Mouse (Mus musculus) forebrain, embryonic 16.5 days (tissue): ENCODE measurements at regions not wholly inside any gene's neighbourhood (a gene's known extent, or its start where the extent isn't known, plus 50 kb on each side); places are given as distances from the start of the nearest gene placed in this dataset.

Source experiments
- ATAC-seq: fragments of 200-750 bp; cut with Nextera tagmentation; 2 replicates; pipeline ENCODE4 v1.8.0; 2017; ENCODE audit warnings: mild to moderate bottlenecking, moderate library complexity
- H3K27ac ChIP-seq: fragments of 300-500 bp; sonication (generic); 2 replicates; pipeline ENCODE4 v1.5.1; 2014; ENCODE audit warnings: low read length, control low read depth
- H3K27me3 ChIP-seq: fragments of 300-500 bp; sonication (generic); replicated peaks from 2 replicates; pipeline ENCODE4 v1.6.1; 2014; ENCODE audit warnings: low read length; ENCODE audit not compliant: control insufficient read depth, insufficient read depth
- H3K36me3 ChIP-seq: fragments of 300-500 bp; sonication (generic); 2 replicates; pipeline ENCODE4 v1.6.1; 2014; ENCODE audit not compliant: control insufficient read depth, insufficient read depth
- H3K4me1 ChIP-seq: fragments of 300-500 bp; sonication (generic); replicated peaks from 2 replicates; pipeline ENCODE4 v1.6.1; 2014; ENCODE audit warnings: low read length; ENCODE audit not compliant: control insufficient read depth, insufficient read depth
- H3K4me2 ChIP-seq: fragments of 300-500 bp; sonication (generic); 2 replicates; pipeline ENCODE4 v1.6.1; 2014; ENCODE audit warnings: mild to moderate bottlenecking, low read length, control low read depth
- H3K4me3 ChIP-seq: fragments of 300-500 bp; sonication (generic); replicated peaks from 2 replicates; pipeline ENCODE4 v1.5.1; 2014; ENCODE audit warnings: mild to moderate bottlenecking, low read length, control low read depth
- H3K9ac ChIP-seq: fragments of 300-500 bp; sonication (generic); replicated peaks from 2 replicates; pipeline ENCODE4 v1.6.1; 2014; ENCODE audit warnings: low read depth, low read length, control low read depth
- H3K9me3 ChIP-seq: fragments of 300-500 bp; sonication (generic); 2 replicates; pipeline ENCODE4 v1.6.1; 2016; ENCODE audit warnings: low read length; ENCODE audit not compliant: control insufficient read depth
- WGBS: fragments of 180-500 bp; shearing (Covaris S2); extraction: QIAGEN DNeasy Blood & Tissue Kit; methylation state at CpG from one replicate; pipeline ENCODE4 v1.1.7; 2014; 5-methylcytosine and 5-hydroxymethylcytosine counted together

DNA sequence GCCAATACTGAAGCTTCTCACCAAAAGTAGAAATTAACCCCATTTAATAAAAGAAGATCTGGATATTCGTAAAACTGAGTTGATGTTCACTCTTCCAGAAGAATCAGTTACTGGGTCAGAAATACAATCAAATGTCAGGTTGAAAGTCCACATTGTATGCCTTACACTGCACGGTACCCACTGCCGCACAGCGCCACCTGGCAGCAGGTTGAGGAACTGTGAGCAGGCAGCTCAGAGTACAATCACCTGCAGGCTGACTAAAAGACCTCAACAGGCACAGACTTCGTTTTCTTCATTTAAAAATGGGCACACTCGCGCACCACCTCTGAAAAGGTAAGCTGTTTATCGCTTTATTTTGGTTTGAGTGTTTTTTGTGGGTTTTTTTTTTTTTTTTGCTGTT lies 341.8 kb upstream of the Mms22l start:
- Histone ChIP-seq H3K27ac (no peak overlapping the region), H3K4me1 (peaks cover 6% of the 10 kb centered on the region), H3K9ac (no peak overlapping the region), H3K4me3 (no peak overlapping the region), H3K27me3 (no peaks in the 10 kb centered on the region), H3K36me3 (no peaks in the 10 kb centered on the region), H3K4me2 (no peak overlapping the region), H3K9me3 (no peaks in the 10 kb centered on the region)
- 15% methylated on average over 8 of the region's 8 CpGs for WGBS
- ATAC-seq = peak; percentile 91

- Histone ChIP-seq H3K27me3 (no peaks in the 10 kb centered on the region), H3K4me2 (no peak overlapping the region), H3K9me3 (no peaks in the 10 kb centered on the region), H3K36me3 (no peaks in the 10 kb centered on the region), H3K4me1 (no peaks in the 10 kb centered on the region), H3K27ac (no peak overlapping the region), H3K4me3 (no peak overlapping the region), H3K9ac (no peak overlapping the region)
- peak; percentile 54 for ATAC-seq
- WGBS = 12% methylated on average over 2 of the region's 2 CpGs
Measured at GRCm38 (mm10) chr4:24173750-24174149, 322.5 kb upstream of the Mms22l start.

GRCm38 (mm10) chr4:24213262-24214036 lies 282.8 kb upstream of the Mms22l start:
- peak overlapping the region; percentile 84 for H3K27ac ChIP-seq
- no peaks in the 10 kb centered on the region for H3K9me3 ChIP-seq
- H3K36me3 ChIP-seq = no peaks in the 10 kb centered on the region
- H3K4me3 ChIP-seq = no peak overlapping the region
- H3K4me1 ChIP-seq = peaks cover 17% of the 10 kb centered on the region
- ATAC-seq = peak; percentile 88
- H3K9ac ChIP-seq = peak overlapping the region; percentile 19; the same call in 1 of the 2 replicates
- H3K27me3 ChIP-seq = no peaks in the 10 kb centered on the region
- peak overlapping the region; percentile 10; the same call in 1 of the 2 replicates for H3K4me2 ChIP-seq
- WGBS = 11% methylated on average over 10 of the region's 10 CpGs

DNA sequence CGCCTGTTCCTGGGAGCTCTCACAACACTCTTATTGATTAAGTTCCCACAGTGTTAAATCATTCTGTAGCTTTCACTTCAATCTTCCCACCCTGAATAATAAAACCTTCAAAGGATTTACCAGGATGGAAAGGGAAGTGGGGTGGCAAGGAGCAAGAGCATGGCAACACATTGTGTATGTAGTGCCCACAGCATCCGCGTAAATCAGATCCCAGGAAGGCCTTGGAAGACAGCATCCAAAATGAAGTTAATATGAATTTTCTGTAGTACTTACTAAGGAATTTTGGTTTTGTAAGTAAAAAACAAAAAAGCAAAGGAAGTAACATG lies 282.3 kb upstream of the Mms22l start:
- peak; percentile 84; the same call in 1 of the 2 replicates for ATAC-seq
- Histone ChIP-seq H3K9me3 (no peaks in the 10 kb centered on the region), H3K27me3 (no peaks in the 10 kb centered on the region), H3K9ac (no peak overlapping the region), H3K4me2 (no peak overlapping the region), H3K36me3 (no peaks in the 10 kb centered on the region), H3K27ac (peak overlapping the region; percentile 84), H3K4me1 (peaks cover 18% of the 10 kb centered on the region), H3K4me3 (no peak overlapping the region)
- 8% methylated on average over 3 of the region's 3 CpGs for whole genome bisulfite sequencing

GRCm38 (mm10) chr4:24218383-24218934 lies 277.8 kb upstream of the Mms22l start:
- Histone ChIP-seq H3K27ac (peak overlapping the region; percentile 58), H3K9ac (0 out of 2 replicates have a peak overlapping the region, but pooled peaks have one; percentile 1), H3K9me3 (no peaks in the 10 kb centered on the region), H3K36me3 (no peaks in the 10 kb centered on the region), H3K27me3 (no peaks in the 10 kb centered on the region), H3K4me2 (no peak overlapping the region; the same call in 1 of the 2 replicates), H3K4me3 (no peak overlapping the region), H3K4me1 (peaks cover 24% of the 10 kb centered on the region)
- no peak for ATAC-seq
- 5% methylated on average over 6 of the region's 6 CpGs for WGBS

- no peak overlapping the region; the same call in 1 of the 2 replicates for H3K4me2 ChIP-seq
- H3K36me3 ChIP-seq = no peaks in the 10 kb centered on the region
- peaks cover 18% of the 10 kb centered on the region for H3K4me1 ChIP-seq
- H3K27me3 ChIP-seq = no peaks in the 10 kb centered on the region
- peak; percentile 82 for ATAC-seq
- H3K27ac ChIP-seq = peak overlapping the region; percentile 85
- no peak overlapping the region for H3K4me3 ChIP-seq
- no peaks in the 10 kb centered on the region for H3K9me3 ChIP-seq
- 12% methylated on average over 4 of the region's 4 CpGs for WGBS
- no peak overlapping the region for H3K9ac ChIP-seq
Measured at GRCm38 (mm10) chr4:24219074-24219497, 277.2 kb upstream of the Mms22l start.

DNA sequence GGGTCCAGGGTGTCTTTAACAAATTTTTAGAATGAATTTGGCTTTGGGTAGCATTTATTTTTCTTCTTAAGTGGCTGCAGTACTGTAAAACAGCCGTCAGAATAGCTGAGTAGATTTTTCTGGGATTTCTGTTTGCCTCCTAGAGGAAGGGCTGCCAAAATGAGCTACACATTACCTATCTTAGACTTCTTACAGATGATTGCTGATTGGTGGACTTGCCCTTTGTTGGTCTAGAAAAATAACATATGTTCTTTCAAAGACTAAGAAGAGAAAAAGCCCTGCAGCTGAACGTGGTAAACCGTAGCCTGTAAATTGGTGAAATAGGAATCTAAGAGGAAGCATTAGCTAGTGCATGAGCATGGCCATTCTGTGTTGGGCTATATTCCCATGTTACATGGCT lies 276.7 kb upstream of the Mms22l start:
- WGBS = 13% methylated on average over 3 of the region's 3 CpGs
- H3K27ac ChIP-seq = peak overlapping the region; percentile 85
- H3K4me2 ChIP-seq = peak overlapping the region; percentile 5; the same call in 1 of the 2 replicates
- no peak overlapping the region for H3K4me3 ChIP-seq
- H3K9me3 ChIP-seq = no peaks in the 10 kb centered on the region
- H3K9ac ChIP-seq = no peak overlapping the region
- H3K36me3 ChIP-seq = no peaks in the 10 kb centered on the region
- peaks cover 14% of the 10 kb centered on the region for H3K4me1 ChIP-seq
- no peaks in the 10 kb centered on the region for H3K27me3 ChIP-seq
- peak; percentile 57 for ATAC-seq

DNA sequence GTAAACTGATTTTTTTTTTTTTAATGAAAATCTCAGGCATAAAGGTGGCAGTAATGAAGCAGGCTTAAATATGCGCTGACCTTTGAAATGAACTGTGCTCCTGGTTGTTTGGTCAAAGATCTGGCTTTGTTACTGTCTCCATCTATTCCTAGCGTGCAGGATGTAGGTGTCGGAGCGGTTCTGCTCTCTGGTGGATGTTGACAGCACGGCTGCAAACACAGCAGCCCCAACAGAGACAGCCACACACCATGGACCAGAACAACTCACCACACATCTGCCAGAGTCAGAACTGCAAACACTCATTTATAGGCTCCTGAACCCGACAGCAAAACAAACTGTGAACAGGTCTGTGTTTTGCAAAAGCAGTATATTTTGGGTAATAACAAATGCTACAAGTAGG lies 251.1 kb upstream of the Mms22l start:
- peak; percentile 47 for ATAC-seq
- H3K27me3 ChIP-seq = no peaks in the 10 kb centered on the region
- 20% methylated on average over 6 of the region's 6 CpGs for WGBS

DNA sequence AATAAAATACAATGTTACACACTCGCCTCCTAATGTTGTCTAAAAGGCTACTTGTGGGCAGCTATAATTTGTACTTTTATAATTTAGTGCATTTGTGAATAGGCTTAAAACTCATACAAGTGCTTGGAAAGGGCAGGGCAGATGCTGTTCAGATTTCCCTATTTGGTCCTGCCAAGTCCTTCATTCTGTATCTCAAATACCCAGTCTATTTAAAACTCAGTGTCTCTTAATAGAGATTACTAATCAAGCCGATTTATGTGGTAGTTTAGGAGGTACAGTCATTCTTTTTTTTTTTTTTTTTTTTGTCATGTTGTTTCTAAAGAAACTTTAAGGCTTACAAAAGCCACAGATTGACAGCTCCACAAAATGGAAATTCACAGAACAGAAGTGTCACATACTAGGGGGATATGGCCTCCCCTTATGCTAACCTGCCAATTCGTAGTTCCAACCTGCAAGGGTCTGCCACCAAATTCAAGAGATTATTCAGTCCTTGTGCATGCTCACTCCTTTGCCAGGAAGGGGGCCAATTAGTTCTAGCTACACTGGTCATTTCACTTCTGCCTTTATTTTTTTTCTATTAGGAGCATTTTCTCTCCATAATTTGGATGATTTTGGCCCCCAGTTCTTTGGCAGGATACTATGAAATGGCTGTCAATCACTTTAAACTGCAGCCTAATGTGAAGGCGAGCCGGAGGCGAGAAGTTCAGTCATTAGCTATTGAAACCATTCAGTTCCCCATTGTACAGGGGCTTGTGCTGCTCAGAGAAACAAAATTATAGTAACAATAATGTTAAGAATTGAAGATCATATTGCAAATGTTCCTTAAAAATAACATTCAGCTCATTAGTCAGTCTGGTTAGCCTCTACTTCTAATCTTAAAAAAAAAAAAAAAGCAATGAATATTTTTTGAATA lies 247.9 kb upstream of the Mms22l start:
- Histone ChIP-seq H3K27me3 (no peaks in the 10 kb centered on the region), H3K9me3 (no peaks in the 10 kb centered on the region), H3K36me3 (no peaks in the 10 kb centered on the region), H3K4me2 (no peak overlapping the region), H3K9ac (no peak overlapping the region), H3K27ac (peak overlapping the region; percentile 54), H3K4me3 (no peak overlapping the region), H3K4me1 (peaks cover 10% of the 10 kb centered on the region)
- WGBS = 10% methylated on average over 6 of the region's 6 CpGs
- peak; percentile 94 for ATAC-seq

More for the DNA sequence above, 251.1 kb upstream of the Mms22l start:
- H3K9ac ChIP-seq = peak overlapping the region; percentile 37; the same call in 1 of the 2 replicates
- H3K4me3 ChIP-seq = no peak overlapping the region
- no peaks in the 10 kb centered on the region for H3K36me3 ChIP-seq
- peaks cover 15% of the 10 kb centered on the region for H3K4me1 ChIP-seq
- peak overlapping the region; percentile 4 for H3K27ac ChIP-seq
- no peaks in the 10 kb centered on the region for H3K9me3 ChIP-seq
- peak overlapping the region; percentile 40 for H3K4me2 ChIP-seq
